Mouse (Mus musculus) midbrain, embryonic 12.5 days (tissue): ENCODE results near the gene Maco1. TPM values are rescaled to one million over a fixed set of nuclear protein-coding genes. Genes with fewer than 3 reads are reported as not detected.
"Not testable (repeated sequence)": the region's sequence is repeated elsewhere in the genome, so short reads cannot be mapped to it uniquely, and the experiment has no call there.

ENCODE experiments used
- ATAC-seq: fragments of 200-750 bp; cut with Nextera tagmentation; 2 replicates; pipeline ENCODE4 v1.8.0; 2017; ENCODE audit warnings: low read depth, moderate TSS enrichment, moderate library complexity; ENCODE audit not compliant: low FRiP score
- H3K27ac ChIP-seq: fragments of 300-500 bp; sonication (generic); replicated peaks from 2 replicates; pipeline ENCODE4 v1.5.1; 2016; ENCODE audit warnings: mild to moderate bottlenecking
- H3K27me3 ChIP-seq: fragments of 300-500 bp; sonication (generic); 2 replicates; pipeline ENCODE4 v1.6.1; 2016; ENCODE audit warnings: mild to moderate bottlenecking
- H3K36me3 ChIP-seq: fragments of 300-500 bp; sonication (generic); 2 replicates; pipeline ENCODE4 v1.6.1; 2016
- H3K4me1 ChIP-seq: fragments of 300-500 bp; sonication (generic); 2 replicates; pipeline ENCODE4 v1.6.1; 2016
- H3K4me2 ChIP-seq: fragments of 300-500 bp; sonication (generic); replicated peaks from 2 replicates; pipeline ENCODE4 v1.6.1; 2016; ENCODE audit warnings: mild to moderate bottlenecking, moderate library complexity
- H3K4me3 ChIP-seq: fragments of 300-500 bp; sonication (generic); 2 replicates; pipeline ENCODE4 v1.5.1; 2016; ENCODE audit warnings: mild to moderate bottlenecking
- H3K9ac ChIP-seq: fragments of 300-500 bp; sonication (generic); replicated peaks from 2 replicates; pipeline ENCODE4 v1.6.1; 2016; ENCODE audit warnings: mild to moderate bottlenecking, moderate library complexity
- H3K9me3 ChIP-seq: fragments of 300-500 bp; sonication (generic); 2 replicates; pipeline ENCODE4 v1.6.1; 2016; ENCODE audit warnings: mild to moderate bottlenecking
- WGBS: fragments of 180-500 bp; shearing (Covaris S2); methylation state at CpG from one replicate; pipeline ENCODE4 v1.1.7; 2016; 5-methylcytosine and 5-hydroxymethylcytosine counted together
- polyA plus RNA-seq: library from polyadenylated mRNA; unstranded; fragments of >200 nt; fragmentation: Nextera tagmentation; extraction: Ambion mirVana; gene quantifications from 2 replicates; pipeline ENCODE4 v1.2.1, GENCODE M21; 2016

The Maco1 gene
- polyA plus RNA-seq, 1 experiment from 2014 or later: 84.7 TPM

DNA sequence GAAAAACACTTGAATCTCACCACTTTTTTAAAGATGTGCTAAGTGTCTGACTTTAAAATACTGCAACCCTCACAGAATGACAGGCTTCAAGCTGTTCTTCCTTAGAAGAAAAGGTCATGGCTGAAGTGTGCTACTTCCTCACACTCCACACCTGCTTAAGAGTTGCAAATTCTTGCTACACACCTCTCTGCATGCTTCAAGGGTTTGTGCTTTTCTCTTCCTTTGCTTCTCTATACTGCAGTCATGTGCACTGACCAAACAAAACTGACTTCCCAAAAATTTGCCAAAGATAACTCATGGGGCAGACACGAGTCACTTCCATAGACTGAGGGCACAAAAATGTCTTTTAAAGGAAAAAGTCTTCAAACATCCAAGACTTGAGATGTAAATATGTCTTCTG, 14.9 kb downstream of the Maco1 start:
- Histone ChIP-seq H3K36me3 (peaks cover 18% of the 10 kb centered on the region; the same call in 1 of the 2 replicates), H3K4me3 (no peak overlapping the region), H3K9me3 (no peaks in the 10 kb centered on the region), H3K4me2 (no peak overlapping the region), H3K27me3 (no peaks in the 10 kb centered on the region), H3K4me1 (peaks cover 2% of the 10 kb centered on the region; the same call in 1 of the 2 replicates), H3K27ac (no peak overlapping the region), H3K9ac (no peak overlapping the region)
- 97% methylated on average over 1 of the region's 1 CpGs for WGBS
- no peak for ATAC-seq

- H3K9me3 ChIP-seq: no peaks in the 10 kb centered on the region
- 90% methylated on average over 4 of the region's 4 CpGs for WGBS
- H3K4me1 ChIP-seq: peaks cover 2% of the 10 kb centered on the region; the same call in 1 of the 2 replicates
- H3K4me2 ChIP-seq: no peak overlapping the region
- no peak overlapping the region for H3K27ac ChIP-seq
- H3K4me3 ChIP-seq: no peak overlapping the region
- H3K36me3 ChIP-seq: peaks cover 33% of the 10 kb centered on the region
- no peak for ATAC-seq
- H3K27me3 ChIP-seq: no peaks in the 10 kb centered on the region
- no peak overlapping the region for H3K9ac ChIP-seq
Measured at GRCm38 (mm10) chr4:134835486-134835885, 17.7 kb downstream of the Maco1 start.

GRCm38 (mm10) chr4:134831934-134832333, 21.2 kb downstream of the Maco1 start:
- ATAC-seq: no peak

DNA sequence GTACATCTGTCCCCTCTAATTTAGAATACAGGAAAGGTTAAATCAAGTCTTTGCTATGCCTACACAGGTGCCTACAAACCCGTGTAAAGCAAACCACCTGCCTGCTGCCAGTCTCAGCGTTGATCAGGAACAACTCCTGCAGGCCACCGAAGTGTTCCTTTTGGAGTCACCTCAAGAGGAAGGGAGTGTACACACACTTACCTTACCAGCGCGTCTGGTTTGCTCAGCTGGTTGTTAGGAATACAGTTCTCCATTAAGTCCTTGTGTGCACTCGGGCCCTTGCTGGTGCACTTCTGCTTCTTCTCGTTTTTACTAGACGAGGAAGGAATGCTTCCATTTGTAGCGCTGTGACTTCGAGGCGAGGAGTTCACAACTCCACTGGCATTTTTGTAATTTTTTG, 25.3 kb downstream of the Maco1 start:
- no peak overlapping the region for H3K4me3 ChIP-seq
- H3K36me3 ChIP-seq: peaks cover 59% of the 10 kb centered on the region
- H3K27ac ChIP-seq: no peak overlapping the region
- H3K27me3 ChIP-seq: no peaks in the 10 kb centered on the region
- H3K4me2 ChIP-seq: no peak overlapping the region
- no peak for ATAC-seq
- H3K9me3 ChIP-seq: no peaks in the 10 kb centered on the region
- 92% methylated on average over 11 of the region's 11 CpGs for WGBS
- no peaks in the 10 kb centered on the region for H3K4me1 ChIP-seq
- no peak overlapping the region for H3K9ac ChIP-seq

More at GRCm38 (mm10) chr4:134831934-134832333, 21.2 kb downstream of the Maco1 start:
- H3K27ac ChIP-seq: no peak overlapping the region
- H3K36me3 ChIP-seq: peaks cover 51% of the 10 kb centered on the region
- no peak overlapping the region for H3K4me3 ChIP-seq
- no peak overlapping the region for H3K4me2 ChIP-seq
- H3K9me3 ChIP-seq: no peaks in the 10 kb centered on the region
- WGBS: 94% methylated on average over 3 of the region's 3 CpGs
- H3K27me3 ChIP-seq: no peaks in the 10 kb centered on the region
- no peaks in the 10 kb centered on the region for H3K4me1 ChIP-seq
- H3K9ac ChIP-seq: no peak overlapping the region

DNA sequence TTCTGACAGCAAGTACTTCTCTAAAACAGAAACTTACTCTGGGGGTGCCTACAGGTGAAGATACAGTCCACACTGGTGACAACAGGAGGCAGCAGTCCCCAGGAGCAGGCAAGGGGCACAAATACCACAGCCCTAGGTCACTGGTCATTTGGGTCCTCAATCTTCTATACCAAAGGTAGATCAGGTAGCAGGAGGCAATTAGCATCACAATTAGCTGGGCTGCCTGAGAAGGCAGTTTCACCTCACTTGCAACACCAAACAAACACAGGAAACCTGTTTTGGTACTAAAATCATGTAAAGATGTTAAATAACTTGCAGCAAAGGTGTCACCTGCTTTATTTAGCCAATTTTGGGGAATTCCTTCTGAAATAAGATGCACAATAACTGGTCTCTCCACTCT, 26.8 kb downstream of the Maco1 start:
- H3K27ac ChIP-seq: no peak overlapping the region
- H3K36me3 ChIP-seq: peaks cover 55% of the 10 kb centered on the region
- no peak for ATAC-seq
- H3K9me3 ChIP-seq: no peaks in the 10 kb centered on the region
- H3K9ac ChIP-seq: no peak overlapping the region
- no peaks in the 10 kb centered on the region for H3K27me3 ChIP-seq
- H3K4me1 ChIP-seq: no peaks in the 10 kb centered on the region
- no peak overlapping the region for H3K4me3 ChIP-seq
- H3K4me2 ChIP-seq: no peak overlapping the region

DNA sequence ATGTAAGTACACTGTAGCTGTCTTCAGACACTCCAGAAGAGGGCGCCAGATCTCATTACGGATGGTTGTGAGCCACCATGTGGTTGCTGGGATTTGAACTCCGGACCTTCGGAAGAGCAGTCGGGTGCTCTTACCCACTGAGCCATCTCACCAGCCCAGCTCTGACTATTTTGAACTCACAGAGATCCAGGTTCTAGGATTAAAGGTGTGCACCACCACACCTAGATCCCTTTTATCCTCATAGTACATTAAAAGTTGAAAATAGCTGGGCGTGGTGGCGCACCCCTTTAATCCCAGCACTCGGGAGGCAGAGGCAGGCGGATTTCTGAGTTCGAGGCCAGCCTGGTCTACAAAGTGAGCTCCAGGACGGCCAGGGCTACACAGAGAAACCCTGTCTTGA, 27.3 kb downstream of the Maco1 start:
- H3K4me2 ChIP-seq, H3K4me3 ChIP-seq, H3K27me3 ChIP-seq, H3K9me3 ChIP-seq, H3K27ac ChIP-seq, H3K9ac ChIP-seq, H3K4me1 ChIP-seq, ATAC-seq: not testable (repeated sequence)
- peaks cover 51% of the 10 kb centered on the region for H3K36me3 ChIP-seq
- 95% methylated on average over 11 of the region's 11 CpGs for WGBS

DNA sequence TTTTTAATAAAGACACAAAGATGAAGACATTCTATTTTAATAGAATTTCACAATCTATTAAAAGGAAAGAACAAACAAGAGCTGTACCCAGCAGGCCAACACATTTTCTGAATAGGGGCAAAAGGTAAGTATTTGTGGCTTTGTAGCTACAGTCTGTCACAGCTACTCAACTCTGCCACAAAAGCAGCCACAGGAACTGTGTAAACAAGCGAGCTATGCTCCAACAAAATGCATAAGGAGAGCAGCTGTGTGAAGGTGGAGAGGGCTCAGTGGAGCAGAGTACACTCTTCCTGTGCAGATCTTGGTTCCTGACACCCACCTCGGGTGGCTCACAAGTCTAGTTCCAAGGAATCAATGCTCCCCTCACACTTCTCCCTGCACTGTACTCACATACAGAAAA, 29.6 kb downstream of the Maco1 start:
- Histone ChIP-seq H3K4me2 (no peak overlapping the region), H3K9ac (no peak overlapping the region), H3K9me3 (no peaks in the 10 kb centered on the region), H3K4me1 (no peaks in the 10 kb centered on the region), H3K4me3 (no peak overlapping the region), H3K27me3 (no peaks in the 10 kb centered on the region), H3K27ac (no peak overlapping the region), H3K36me3 (peaks cover 40% of the 10 kb centered on the region)
- 74% methylated on average over 2 of the region's 2 CpGs for WGBS
- ATAC-seq: no peak

DNA sequence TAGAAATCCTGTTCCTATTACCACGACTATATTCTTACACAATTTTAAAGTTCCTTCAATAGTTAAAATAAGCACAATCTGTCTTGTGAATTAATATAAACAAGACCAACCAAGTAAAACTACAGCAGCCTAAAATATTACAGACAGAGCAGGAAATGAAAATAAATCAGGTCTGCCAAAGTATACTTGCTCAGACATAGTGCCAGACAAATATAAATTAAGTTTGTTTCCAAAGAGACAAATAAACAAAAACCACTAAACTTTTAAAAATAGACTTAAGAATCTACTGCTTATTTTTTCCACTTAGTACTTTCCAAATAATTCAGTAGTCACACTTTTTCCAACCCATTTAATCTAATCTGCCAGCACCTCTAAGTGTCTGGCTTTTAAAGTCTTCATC, 32.1 kb downstream of the Maco1 start:
- H3K27me3 ChIP-seq: no peaks in the 10 kb centered on the region
- H3K9ac ChIP-seq: no peak overlapping the region
- H3K36me3 ChIP-seq: peaks cover 21% of the 10 kb centered on the region
- WGBS: 88% methylated on average over 1 of the region's 1 CpGs
- no peak overlapping the region for H3K4me2 ChIP-seq
- no peak for ATAC-seq
- H3K4me1 ChIP-seq: no peaks in the 10 kb centered on the region
- no peaks in the 10 kb centered on the region for H3K9me3 ChIP-seq
- H3K4me3 ChIP-seq: no peak overlapping the region
- H3K27ac ChIP-seq: no peak overlapping the region

DNA sequence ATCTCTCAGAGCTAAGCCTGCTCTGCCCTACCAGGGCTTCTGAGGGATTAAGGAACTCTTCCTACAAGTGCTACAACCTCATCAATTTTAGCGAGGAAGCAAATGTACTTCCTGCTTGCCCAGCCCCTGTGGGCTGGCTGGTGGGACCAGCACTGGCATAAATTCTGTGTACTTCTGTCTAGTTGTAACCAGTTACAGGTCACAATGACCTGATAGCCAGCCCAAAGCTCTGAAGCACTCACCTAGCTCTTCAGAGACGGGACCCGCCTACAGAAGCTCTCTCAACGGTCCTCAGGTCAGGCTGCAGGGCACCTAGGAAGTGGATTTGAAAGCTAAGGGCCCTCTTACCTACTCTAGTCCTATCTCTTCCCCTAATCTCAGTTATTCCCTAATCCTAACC, 35.4 kb downstream of the Maco1 start:
- Histone ChIP-seq H3K9me3 (no peaks in the 10 kb centered on the region), H3K4me3 (no peak overlapping the region), H3K4me2 (no peak overlapping the region), H3K27me3 (no peaks in the 10 kb centered on the region), H3K27ac (no peak overlapping the region), H3K9ac (no peak overlapping the region), H3K4me1 (no peaks in the 10 kb centered on the region), H3K36me3 (peaks cover 12% of the 10 kb centered on the region; the same call in 1 of the 2 replicates)
- 88% methylated on average over 4 of the region's 4 CpGs for WGBS
- ATAC-seq: no peak

- Histone ChIP-seq H3K9ac (no peak overlapping the region), H3K9me3 (no peaks in the 10 kb centered on the region), H3K4me2 (no peak overlapping the region), H3K27ac (no peak overlapping the region), H3K4me1 (no peaks in the 10 kb centered on the region), H3K36me3 (peaks cover 44% of the 10 kb centered on the region), H3K4me3 (no peak overlapping the region), H3K27me3 (no peaks in the 10 kb centered on the region)
- ATAC-seq: no peak
- WGBS: 92% methylated on average over 4 of the region's 4 CpGs
Measured at GRCm38 (mm10) chr4:134814229-134814571, 38.9 kb downstream of the Maco1 start.

GRCm38 (mm10) chr4:134813406-134814228, 39.5 kb downstream of the Maco1 start:
- no peaks in the 10 kb centered on the region for H3K4me1 ChIP-seq
- WGBS: 91% methylated on average over 17 of the region's 17 CpGs

GRCm38 (mm10) chr4:134804765-134805164, 48.4 kb downstream of the Maco1 start:
- Histone ChIP-seq H3K4me1 (no peaks in the 10 kb centered on the region), H3K4me2 (no peak overlapping the region), H3K9me3 (no peaks in the 10 kb centered on the region), H3K27ac (no peak overlapping the region), H3K4me3 (no peak overlapping the region), H3K27me3 (no peaks in the 10 kb centered on the region), H3K9ac (no peak overlapping the region), H3K36me3 (peaks cover 87% of the 10 kb centered on the region)
- no peak for ATAC-seq
- 88% methylated on average over 5 of the region's 5 CpGs for WGBS

More at GRCm38 (mm10) chr4:134813406-134814228, 39.5 kb downstream of the Maco1 start:
- Histone ChIP-seq H3K9me3 (no peaks in the 10 kb centered on the region), H3K27ac (no peak overlapping the region), H3K9ac (no peak overlapping the region), H3K36me3 (peaks cover 50% of the 10 kb centered on the region), H3K4me2 (no peak overlapping the region), H3K4me3 (no peak overlapping the region), H3K27me3 (no peaks in the 10 kb centered on the region)
- ATAC-seq: no peak

- H3K27me3 ChIP-seq: no peaks in the 10 kb centered on the region
- no peaks in the 10 kb centered on the region for H3K4me1 ChIP-seq
- H3K9me3 ChIP-seq: no peaks in the 10 kb centered on the region
- H3K4me2 ChIP-seq: no peak overlapping the region
- H3K9ac ChIP-seq: no peak overlapping the region
- H3K36me3 ChIP-seq: peaks cover 67% of the 10 kb centered on the region
- no peak overlapping the region for H3K4me3 ChIP-seq
- 95% methylated on average over 3 of the region's 3 CpGs for WGBS
- no peak overlapping the region for H3K27ac ChIP-seq
- no peak for ATAC-seq
Measured at GRCm38 (mm10) chr4:134802765-134803164, 50.4 kb downstream of the Maco1 start.
